Mouse (Mus musculus): ENCODE measurements at regions not wholly inside any gene's neighbourhood (a gene's known extent, or its start where the extent isn't known, plus 50 kb on each side); places are given as distances from the start of the nearest gene placed in this dataset.

GRCm38 (mm10) chr12:95937705-95938104 is 245.7 kb downstream of the Flrt2 start:
- intact Hi-C loops (cut with DNase I; ENCODE audit: low total_unique reads): no loop called here
- no peak for DNase-seq

DNA sequence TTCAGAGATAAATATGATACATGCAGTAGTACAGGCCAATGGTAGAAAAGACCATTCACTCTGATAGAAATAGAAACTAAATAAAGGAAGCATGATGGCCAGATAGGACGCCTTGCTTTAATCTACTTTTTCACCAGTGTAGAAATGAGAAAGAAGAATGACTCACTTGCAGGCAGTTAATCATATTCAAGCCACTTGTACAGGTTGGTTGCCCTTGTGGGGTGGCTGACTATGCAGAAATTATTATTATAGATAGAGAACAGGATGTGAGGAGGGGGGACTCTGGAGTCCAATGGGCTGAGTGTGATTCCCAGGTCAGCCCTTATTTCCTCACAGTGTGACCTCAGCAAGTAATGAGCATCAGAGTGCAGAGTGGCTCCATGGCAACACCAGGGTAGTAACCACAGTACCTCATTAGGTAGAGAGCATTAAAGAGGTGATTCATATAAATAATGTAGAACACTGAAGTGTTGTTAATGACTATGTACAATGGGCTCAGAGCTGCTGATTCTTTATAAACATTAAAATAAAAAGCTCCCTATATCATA is 248.5 kb downstream of the Flrt2 start:
- no peak for DNase-seq
- intact Hi-C loops (cut with DNase I; ENCODE audit: low total_unique reads): no loop called here

DNA sequence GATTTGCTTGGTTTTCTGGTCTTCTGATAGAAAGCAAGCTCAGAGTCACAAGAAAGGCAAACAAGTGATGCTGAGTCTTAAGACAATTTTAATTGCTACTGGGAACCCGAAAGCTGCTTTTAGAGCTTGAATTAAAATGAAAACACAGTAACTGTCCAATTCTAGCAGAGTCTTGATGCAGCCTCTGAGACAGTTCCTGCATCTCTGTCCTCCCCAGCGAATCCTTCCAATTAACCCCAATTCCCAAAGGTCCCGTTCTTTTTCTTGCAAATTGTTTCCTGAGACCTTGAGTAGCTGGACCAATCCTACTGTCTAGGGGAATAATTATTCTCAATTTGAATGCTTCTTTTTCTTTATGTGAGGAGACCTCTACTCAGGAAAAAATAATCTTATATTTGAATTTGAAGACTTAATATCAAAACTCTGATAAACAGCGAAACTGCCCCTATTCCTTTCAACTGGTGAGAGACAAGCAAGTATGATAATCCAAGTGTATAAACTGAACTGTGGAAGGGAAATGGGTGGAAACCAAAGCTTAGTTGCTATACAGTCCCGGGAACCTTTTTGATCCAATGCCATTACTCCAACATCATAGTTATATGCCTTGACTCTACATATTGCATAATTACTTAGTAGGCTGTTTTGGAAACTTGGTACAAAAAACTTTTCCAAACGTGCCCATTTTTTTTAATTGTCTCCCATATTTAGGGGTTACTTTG is 267.9 kb downstream of the Flrt2 start:
- intact Hi-C loops (cut with DNase I; ENCODE audit: low total_unique reads): no loop called here
- DNase-seq: no peak

DNA sequence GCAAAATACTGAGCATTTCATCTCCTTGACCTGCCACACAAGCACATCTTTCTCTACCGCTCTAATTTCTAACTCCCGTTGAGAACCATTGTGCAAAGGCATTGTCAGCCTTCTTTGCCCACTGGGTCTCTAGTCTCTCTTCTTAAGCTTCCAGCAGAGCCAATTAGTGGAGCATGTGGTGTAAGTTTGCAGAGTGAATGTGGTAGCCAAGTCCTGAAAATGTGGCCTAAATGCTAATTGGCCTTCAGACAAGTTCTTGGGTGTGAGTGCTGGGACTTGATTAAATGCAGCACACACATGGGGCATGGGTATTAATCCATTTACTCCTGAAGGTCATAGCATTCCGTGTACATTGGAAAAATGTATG is 268.5 kb downstream of the Flrt2 start:
- DNase-seq: no peak
- intact Hi-C loops (cut with DNase I; ENCODE audit: low total_unique reads): no loop called here

DNA sequence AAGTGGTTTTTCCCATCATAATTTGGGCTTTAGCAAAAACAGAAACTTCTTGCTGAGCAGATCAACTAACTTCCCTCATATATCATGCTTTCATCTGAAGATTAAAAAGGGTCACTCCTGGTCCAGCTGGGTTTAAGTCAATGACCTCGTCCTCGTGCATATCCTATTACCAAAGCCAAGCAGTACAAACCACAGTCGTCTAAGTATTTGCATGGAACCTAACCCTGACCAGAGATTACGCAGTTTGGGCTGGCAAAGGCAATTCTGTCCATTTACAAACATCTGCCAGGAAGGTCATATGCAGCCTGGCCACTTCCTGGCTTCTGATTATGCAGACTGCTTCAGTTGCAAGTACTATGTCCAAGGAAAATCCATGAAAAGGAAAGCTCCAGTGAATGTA is 270.8 kb downstream of the Flrt2 start:
- no peak for DNase-seq
- intact Hi-C loops (cut with DNase I; ENCODE audit: low total_unique reads): no loop called here

DNA sequence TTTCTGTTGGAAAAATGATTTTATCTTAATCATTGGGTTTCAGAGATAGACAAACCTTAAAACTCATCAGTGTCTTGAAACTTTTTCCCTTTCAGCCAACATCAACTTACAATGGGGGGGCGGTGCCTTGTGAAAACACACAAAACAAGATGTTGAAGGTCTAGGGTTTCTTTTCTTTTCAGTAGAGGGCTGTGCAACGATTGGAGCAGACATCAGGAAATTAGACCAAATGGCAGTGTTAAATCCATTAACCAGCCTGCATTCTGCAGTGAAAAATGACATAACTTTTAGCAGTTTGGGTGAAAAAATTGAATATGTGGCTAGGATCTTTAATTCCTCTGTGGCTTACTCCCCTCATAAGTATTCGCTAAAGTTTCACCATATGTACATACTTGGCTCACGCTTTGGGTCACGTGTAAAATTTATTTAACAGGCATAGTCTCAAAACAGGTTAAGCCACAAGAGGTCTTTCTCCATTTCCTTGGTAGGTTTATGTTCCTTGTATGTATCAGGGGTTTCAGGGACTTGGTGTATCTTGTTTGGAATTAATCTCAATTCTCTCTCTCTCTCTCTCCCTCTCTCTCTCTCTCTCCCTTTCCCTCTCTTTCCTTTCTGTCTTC is 296.8 kb downstream of the Flrt2 start:
- DNase-seq: no peak
- intact Hi-C loops (cut with DNase I; ENCODE audit: low total_unique reads): no loop called here

DNA sequence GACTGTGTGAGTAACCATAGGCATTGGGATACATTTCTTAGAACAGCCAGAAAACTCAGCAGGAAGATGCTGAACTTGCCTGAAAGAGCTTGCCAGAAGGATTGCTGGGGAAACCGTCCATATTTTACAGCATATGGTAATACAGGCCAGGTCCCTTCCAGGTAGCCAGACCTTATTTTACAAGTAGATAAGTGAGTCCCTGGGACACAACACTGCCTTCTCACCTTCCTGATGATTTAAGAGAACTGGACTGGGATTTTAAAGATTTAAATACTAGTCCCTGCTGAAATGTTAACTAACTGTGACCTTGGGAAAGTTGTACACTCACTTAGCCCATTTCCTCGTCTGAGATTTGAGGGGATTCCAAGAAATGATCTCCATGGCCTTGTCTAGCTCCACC is 302.9 kb downstream of the Flrt2 start:
- intact Hi-C loops (cut with DNase I; ENCODE audit: low total_unique reads): no loop called here
- no peak for DNase-seq

DNA sequence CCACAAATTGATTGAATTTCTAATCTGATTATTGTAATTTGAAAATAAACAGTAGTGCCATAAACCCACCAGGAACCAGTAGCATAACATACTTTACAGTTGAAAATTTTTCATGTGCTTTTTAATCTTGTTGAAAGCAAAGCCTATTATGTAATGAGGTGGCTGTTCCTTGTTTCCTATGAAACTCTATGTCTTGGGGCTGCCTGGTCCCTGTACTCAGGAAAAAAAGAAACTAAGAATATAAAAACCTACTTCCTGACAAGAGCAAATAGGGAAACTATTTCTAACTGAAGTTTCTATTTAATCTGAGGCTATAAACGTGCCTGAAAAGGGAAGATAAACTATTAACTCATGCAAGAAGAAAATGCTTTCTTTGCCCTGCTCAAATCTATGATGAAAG is 338.2 kb downstream of the Flrt2 start:
- intact Hi-C loops (cut with DNase I; ENCODE audit: low total_unique reads): no loop called here
- DNase-seq: no peak

DNA sequence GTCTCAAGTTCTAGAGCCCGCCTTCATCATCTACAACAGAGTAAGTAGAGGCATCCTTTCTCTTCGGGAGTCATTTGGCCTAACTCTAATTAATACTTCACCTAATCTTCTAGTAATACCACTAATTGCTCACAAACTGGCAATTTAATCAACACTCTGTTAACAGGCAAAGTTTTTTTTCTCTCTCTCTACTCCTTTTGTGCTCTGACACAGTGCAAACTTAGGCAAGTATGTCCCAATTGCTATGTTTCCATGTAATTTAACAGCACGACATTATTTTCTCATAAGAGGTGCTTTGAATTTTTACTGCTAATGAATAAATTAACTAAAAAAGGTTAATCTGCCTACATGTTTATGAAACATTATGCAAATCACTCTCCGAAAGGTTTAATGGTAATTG is 383.3 kb downstream of the Flrt2 start:
- intact Hi-C loops (cut with DNase I; ENCODE audit: low total_unique reads): no loop called here
- no peak for DNase-seq

GRCm38 (mm10) chr12:96090995-96091394 is 399.0 kb downstream of the Flrt2 start:
- intact Hi-C loops (cut with DNase I; ENCODE audit: low total_unique reads): no loop called here
- DNase-seq: no peak

DNA sequence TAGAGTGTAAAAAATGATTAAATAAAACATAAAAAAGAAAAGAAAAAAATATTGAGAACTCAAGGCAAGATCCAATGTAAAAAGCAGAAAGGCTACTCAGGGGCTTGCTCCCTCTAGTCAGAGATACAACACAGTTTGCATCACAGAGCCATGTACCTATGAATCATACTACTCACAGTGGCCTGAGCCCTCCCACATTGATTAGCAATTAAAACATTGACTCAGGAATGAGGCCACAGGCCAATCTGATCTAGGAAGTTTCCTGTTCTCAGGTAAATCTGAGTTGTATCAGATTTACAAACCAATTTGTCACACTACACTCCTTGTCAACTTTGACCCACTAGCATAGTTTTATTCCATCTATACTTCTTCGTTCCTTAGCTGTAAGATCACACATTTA is 414.2 kb downstream of the Flrt2 start:
- DNase-seq: no peak
- intact Hi-C loops (cut with DNase I; ENCODE audit: low total_unique reads): no loop called here

DNA sequence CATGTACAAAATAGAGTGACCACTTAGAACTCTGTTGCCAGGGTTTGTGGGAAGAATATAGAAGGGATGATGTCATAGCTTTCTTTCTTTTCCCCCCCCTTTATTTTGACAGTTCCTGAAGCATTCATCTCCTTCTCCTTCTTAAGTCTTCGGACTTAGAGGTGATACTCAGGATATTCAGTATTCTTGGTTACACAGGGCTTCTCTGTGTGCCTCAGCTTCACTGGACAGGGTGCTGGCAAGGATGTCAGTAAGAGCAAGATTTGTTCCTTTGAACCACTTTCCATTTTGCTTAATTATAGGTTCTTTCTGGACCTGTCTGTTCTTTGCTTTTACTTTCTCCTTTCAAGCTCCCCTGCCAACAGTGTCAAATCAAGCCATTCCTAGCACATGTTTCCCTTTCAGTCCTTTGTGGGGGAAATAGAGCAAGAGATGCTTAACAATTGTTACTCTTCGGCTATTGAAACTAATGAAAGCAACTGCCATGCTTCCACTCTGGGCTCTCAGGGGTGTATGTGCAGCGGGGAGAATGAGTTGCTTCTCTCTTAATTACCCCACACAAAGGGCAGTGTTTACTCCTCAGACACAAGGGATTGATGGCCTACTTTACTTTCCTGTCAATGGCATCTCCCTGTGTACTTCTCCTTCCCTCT is 422.8 kb downstream of the Flrt2 start:
- intact Hi-C loops (cut with DNase I; ENCODE audit: low total_unique reads): no loop called here
- DNase-seq: no peak

DNA sequence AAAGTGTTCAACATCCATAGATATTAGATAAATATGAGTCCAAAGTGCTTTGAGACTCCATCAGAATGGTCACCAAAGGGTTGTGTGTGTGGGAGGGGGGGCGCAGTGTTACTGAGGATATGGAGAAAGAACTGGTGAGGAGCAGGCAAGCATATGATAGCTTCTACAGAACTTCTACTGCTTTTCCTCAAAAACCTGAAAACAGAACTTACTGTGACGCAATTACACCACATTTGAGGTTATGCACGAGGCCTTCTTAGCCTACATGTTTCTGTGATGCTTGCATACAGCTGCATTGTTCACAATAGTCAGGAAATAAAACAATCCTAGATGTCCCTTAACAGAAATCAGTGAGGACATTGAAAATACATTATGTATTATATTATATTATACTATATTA is 425.5 kb downstream of the Flrt2 start:
- DNase-seq: no peak

GRCm38 (mm10) chr12:96124156-96124931 is 432.3 kb downstream of the Flrt2 start:
- intact Hi-C loops (cut with DNase I; ENCODE audit: low total_unique reads): no loop called here
- DNase-seq: no peak

More for the DNA sequence above, 425.5 kb downstream of the Flrt2 start:
- intact Hi-C loops (cut with DNase I; ENCODE audit: low total_unique reads): no loop called here

GRCm38 (mm10) chr12:96129870-96130454 is 437.9 kb downstream of the Flrt2 start:
- DNase-seq: no peak
- intact Hi-C loops (cut with DNase I; ENCODE audit: low total_unique reads): no loop called here

GRCm38 (mm10) chr12:96130796-96131512 is 438.9 kb downstream of the Flrt2 start:
- no peak for DNase-seq
- intact Hi-C loops (cut with DNase I; ENCODE audit: low total_unique reads): no loop called here

- no peak for DNase-seq
- intact Hi-C loops (cut with DNase I; ENCODE audit: low total_unique reads): no loop called here
Observed at GRCm38 (mm10) chr12:96134136-96134535, 442.1 kb downstream of the Flrt2 start.

GRCm38 (mm10) chr12:96141748-96142147 is 449.7 kb downstream of the Flrt2 start:
- intact Hi-C loops (cut with DNase I; ENCODE audit: low total_unique reads): no loop called here
- no peak for DNase-seq

DNA sequence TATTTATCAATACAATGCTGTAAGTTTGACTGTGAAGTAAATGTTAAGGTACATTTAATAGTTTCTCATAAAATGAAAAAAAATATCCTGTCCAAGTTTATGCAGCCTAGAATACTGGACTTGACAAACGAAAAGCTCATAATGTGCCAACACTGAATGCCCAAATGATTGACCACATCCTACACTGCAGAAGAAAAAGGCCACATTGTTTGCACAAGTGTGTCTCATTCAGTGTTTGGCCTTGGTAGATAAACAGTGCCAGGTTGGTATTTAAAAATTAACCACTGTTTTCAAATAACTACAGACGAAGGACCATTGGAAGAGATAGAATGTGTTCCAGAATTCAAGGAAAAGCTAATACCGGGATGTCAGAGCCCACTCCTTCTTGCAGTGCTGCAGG is 462.1 kb downstream of the Flrt2 start:
- intact Hi-C loops (cut with DNase I; ENCODE audit: low total_unique reads): no loop called here
- no peak for DNase-seq
